Mouse (Mus musculus) gastrocnemius, adult 8-10 months (tissue): Measurements from ENCODE around the gene Tent4a. TPM values are rescaled to one million over a fixed set of nuclear protein-coding genes. Genes with fewer than 3 reads are reported as not detected.

ENCODE experiments used
- DNase-seq, 2 experiments: peaks; one replicate each; pipeline ENCODE4 v3.0.0; 2022; ENCODE audit warnings: low spot score in 2 of 2
- total RNA-seq, 4 experiments: library from RNA; stranded (reverse); gene quantifications; 2 replicates each; pipeline ENCODE4 v1.2.4; 2022

The Tent4a gene
- total RNA-seq, 4 experiments from 2014 or later, result 4.6 to 6.0 (median 5.5) TPM

- DNase-seq, result no peak
These were observed 10.8 kb downstream of the Tent4a start for GRCm38 (mm10) chr13:69523444-69524157.

- no peak for DNase-seq
These were observed 12.1 kb downstream of the Tent4a start for GRCm38 (mm10) chr13:69522161-69522791.

DNA sequence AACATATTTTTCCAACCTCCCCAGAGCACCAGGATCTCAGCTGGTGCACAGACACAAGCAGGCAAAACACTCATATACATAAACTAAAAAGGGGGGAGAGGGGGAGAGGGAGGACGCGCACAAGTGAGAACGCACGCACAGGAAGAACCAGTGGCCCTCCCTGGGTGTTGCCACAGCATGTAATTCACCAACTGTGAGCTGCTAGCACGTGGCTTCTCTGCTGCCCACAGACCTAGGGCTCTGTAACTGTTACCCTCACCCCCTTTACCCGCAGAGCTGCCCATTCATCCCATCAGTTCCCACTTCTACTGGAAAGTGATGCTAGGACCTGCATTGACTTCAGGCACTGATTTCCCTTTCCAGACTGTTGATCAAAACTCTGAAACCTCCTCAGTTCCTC lies 15.3 kb downstream of the Tent4a start:
- no peak for DNase-seq

- no peak for DNase-seq
These were observed 17.0 kb downstream of the Tent4a start for GRCm38 (mm10) chr13:69517445-69517844.

GRCm38 (mm10) chr13:69515091-69515490 lies 19.3 kb downstream of the Tent4a start:
- no peak for DNase-seq

- no peak for DNase-seq
These were observed 24.8 kb downstream of the Tent4a start for GRCm38 (mm10) chr13:69509391-69510244.

GRCm38 (mm10) chr13:69507666-69508065 lies 26.8 kb downstream of the Tent4a start:
- DNase-seq, result no peak

DNA sequence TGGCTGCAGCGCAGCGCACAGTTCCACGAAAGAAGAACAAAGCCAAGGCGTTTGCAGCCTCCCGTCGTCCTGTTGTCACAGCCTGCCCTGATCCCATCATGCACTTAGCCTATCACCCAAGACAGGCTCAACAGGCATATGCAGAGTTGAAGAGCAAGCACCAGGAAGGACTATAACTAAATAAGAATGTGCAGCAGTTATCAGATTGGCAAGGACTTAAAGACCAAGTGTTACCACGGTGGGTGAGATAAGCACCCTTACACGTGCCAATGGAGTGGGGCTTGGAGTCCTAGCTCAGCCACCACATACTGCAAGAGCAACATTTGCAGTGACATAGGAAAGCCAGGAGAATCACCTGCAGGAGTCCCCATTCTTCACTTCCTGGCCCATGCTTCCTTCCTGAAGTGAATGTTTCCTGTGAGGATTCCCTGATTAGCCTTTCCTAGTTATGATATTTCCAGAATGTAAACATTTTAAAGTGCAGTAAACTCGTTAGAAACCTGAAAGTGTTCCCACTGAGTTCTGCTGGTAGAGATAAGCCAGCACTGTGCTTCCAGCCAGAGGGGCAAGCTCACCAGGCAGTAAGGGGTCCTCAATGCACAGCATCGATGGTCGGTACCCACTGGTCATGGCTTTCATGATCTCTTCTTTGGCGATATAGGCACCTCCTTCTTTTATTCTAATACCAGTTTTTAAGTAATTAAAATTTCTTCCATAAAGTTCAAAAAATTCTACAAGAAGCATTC lies 27.9 kb downstream of the Tent4a start:
- no peak for DNase-seq

- no peak for DNase-seq
These were observed 31.6 kb downstream of the Tent4a start for GRCm38 (mm10) chr13:69502863-69503262.

DNA sequence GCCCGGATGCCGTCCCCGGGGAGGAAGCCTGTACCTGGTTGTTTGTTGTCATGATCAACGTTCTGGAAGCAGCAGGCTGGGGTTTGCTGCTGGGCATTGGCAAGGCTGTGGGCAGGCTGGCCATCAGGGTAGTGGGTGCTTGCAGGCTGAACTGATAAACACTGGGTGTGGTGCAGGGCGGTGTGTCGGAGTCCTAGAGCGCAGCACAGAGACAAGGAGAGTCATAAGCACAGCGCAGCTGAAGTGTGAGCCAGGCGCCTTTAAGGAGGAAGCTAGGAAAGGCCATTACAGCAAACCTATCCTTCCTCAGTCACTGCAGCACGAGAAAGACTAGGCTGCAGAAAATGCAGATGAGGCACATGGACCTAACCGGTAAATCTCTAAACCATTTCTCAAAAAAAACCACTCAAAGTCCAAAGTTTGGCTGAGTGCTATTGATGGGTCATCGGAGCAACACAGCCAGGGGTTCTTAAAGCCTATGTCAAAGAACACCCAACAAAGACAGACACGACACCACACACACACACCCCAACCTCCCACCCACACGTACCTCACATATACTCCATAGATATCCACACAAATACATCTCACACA lies 32.2 kb downstream of the Tent4a start:
- DNase-seq, result no peak

DNA sequence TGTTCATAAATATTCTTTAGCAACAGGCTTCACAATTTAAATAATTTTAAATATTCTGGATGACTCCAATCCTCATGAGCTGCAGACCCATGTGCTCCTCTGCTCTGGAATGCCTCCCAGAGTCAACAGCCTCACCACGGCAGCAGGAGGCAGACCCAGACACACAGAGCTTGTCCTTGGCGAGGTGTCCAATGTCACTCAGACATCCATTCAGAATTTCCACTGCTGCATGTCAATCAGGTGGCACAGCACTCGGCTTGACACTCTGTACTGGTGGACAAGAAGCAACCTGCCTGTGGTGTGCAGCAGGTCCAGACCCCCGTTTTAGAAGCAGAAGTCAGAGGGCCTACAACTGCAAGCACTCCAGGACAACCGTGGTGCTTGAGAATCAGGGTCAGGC lies 36.1 kb downstream of the Tent4a start:
- DNase-seq, result no peak

- peak in 1 of 2 experiments; percentile 22 for DNase-seq
These were observed 41.4 kb downstream of the Tent4a start for GRCm38 (mm10) chr13:69492876-69493463.

GRCm38 (mm10) chr13:69489777-69490176 lies 44.6 kb downstream of the Tent4a start:
- no peak for DNase-seq

DNA sequence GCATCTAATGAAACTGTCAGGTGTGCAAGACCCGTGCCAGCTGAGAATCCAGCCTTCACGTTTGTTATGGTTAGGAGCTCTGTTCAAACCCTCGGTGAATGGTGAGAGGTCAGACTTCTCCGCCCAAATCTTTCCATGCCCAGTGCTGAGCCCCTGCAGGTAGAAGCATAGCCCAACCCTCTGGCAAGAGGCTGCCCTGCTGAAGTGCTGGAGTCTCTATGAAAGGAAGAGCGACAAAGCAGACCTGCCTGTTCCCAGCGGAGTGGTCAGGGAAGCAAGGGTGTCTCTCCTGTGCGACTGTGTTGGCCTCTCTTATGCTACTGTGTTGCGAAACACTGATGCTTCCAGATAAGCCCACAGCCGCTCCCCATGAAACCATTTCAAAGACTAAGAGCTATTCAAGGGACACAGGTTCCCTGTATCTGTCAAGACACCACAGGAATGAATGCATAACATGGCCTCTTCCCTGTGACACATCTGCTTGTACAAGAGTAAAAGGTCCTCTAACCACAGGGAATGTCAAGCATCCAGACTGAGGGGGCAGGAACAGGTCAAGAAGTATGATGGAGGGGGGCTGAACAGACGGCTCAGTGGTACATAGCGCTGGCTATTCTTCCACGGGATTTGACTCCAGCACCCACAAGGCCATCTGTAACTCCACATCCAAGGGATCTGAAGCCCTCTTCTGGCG lies 45.7 kb downstream of the Tent4a start:
- no peak for DNase-seq

GRCm38 (mm10) chr13:69487611-69488275 lies 46.7 kb downstream of the Tent4a start:
- no peak for DNase-seq

GRCm38 (mm10) chr13:69487108-69487507 lies 47.3 kb downstream of the Tent4a start:
- DNase-seq, result no peak

DNA sequence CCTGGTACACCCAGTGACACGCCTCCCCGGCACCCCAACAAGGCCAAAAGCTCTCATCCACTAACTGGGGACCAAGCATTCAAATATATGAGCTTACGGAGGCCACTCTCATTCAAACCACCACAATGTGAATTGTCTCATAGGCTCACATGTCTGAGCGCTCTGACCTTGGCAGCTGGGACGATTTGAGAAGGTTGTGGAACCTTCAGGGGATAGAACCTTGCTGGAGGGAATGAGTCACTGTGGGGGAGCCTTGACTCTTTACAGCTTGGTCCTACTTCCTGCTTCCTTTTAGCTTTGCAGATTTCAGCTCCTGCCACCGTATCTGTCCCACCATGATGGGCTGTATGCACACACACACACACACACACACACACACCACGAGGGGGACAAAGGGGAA lies 48.6 kb downstream of the Tent4a start:
- DNase-seq, result no peak

GRCm38 (mm10) chr13:69485326-69485725 lies 49.1 kb downstream of the Tent4a start:
- DNase-seq, result no peak

DNA sequence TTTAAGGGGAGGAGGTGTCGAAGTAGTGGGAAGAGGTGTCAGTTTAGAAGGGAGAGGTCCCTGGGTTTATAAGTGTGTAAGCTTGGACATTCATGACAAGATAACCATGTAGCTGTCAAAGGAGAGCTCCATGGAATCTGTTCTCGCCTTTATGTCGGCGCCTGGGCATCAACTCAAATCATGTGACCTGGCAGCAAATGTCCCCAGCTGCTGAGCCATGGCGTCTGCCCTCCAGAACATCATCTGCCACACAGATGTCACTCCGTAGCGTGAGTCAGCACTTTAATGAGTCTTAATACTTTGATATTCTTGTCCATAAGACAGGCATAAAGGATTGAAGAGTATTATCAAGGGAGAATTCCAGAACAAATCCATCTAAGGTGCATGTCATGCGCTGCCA lies 51.7 kb downstream of the Tent4a start:
- peak in 1 of 2 experiments; percentile 27 for DNase-seq
